Mouse (Mus musculus): ENCODE measurements around the gene Zfp472. TPM values are rescaled to one million over a fixed set of nuclear protein-coding genes. Genes with fewer than 3 reads are reported as not detected.
"Not testable (repeated sequence)": the region's sequence is repeated elsewhere in the genome, so short reads cannot be mapped to it uniquely, and the experiment has no call there.

The Zfp472 gene
- polyA plus RNA-seq, 1 experiment from 2014 or later = 11.4 TPM

GRCm38 (mm10) chr17:32992699-32993474 lies 27.3 kb downstream of the Zfp472 start, which contains the start of gene Zfp952:
Zfp952 (plus strand) TSS chr17:32993129.
- peak within 1 kb of the TSS; percentile 76 for H3K27ac ChIP-seq (ENCODE audit: low read length)
- ATAC-seq (ENCODE audit: low FRiP score, low TSS enrichment) = peak; percentile 95
- peaks cover 15% of the 10 kb centered on the region for H3K36me3 ChIP-seq (ENCODE audit: insufficient read depth, low read length)
- no peaks in the 10 kb centered on the region for H3K27me3 ChIP-seq (ENCODE audit: insufficient read depth, low read length)
- WGBS = 2% methylated on average over 21 of the region's 21 CpGs
- H3K9me3 ChIP-seq (ENCODE audit: low read length) = no peaks in the 10 kb centered on the region
- peak within 1 kb of the TSS; percentile 77 for H3K9ac ChIP-seq (replicated peaks; ENCODE audit: low read length)
- H3K4me3 ChIP-seq (ENCODE audit: low read length) = peak within 1 kb of the TSS; percentile 77
- peaks cover 7% of the 10 kb centered on the region for H3K4me1 ChIP-seq (ENCODE audit: insufficient read depth, low read length)
- peak within 1 kb of the TSS; percentile 61 for H3K4me2 ChIP-seq (replicated peaks; ENCODE audit: low read depth, low read length)

- Histone ChIP-seq H3K4me1 (ENCODE audit: insufficient read depth, low read length) (peaks cover 7% of the 10 kb centered on the region), H3K27ac (ENCODE audit: low read length) (no peak overlapping the region), H3K9ac (replicated peaks; ENCODE audit: low read length) (no peak overlapping the region), H3K4me2 (replicated peaks; ENCODE audit: low read depth, low read length) (no peak overlapping the region), H3K9me3 (ENCODE audit: low read length) (peaks cover 17% of the 10 kb centered on the region), H3K27me3 (ENCODE audit: insufficient read depth, low read length) (no peaks in the 10 kb centered on the region), H3K4me3 (ENCODE audit: low read length) (no peak overlapping the region), H3K36me3 (ENCODE audit: insufficient read depth, low read length) (peaks cover 38% of the 10 kb centered on the region)
- ATAC-seq (ENCODE audit: low FRiP score, low TSS enrichment) = no peak
- 91% methylated on average over 2 of the region's 2 CpGs for WGBS
Measured at GRCm38 (mm10) chr17:32998492-32998891, 32.9 kb downstream of the Zfp472 start.

- no peaks in the 10 kb centered on the region for H3K27me3 ChIP-seq (ENCODE audit: insufficient read depth, low read length)
- H3K36me3 ChIP-seq (ENCODE audit: insufficient read depth, low read length) = peaks cover 21% of the 10 kb centered on the region
- H3K4me2 ChIP-seq (replicated peaks; ENCODE audit: low read depth, low read length) = no peak overlapping the region
- H3K9me3 ChIP-seq (ENCODE audit: low read length) = peaks cover 17% of the 10 kb centered on the region
- no peak overlapping the region for H3K9ac ChIP-seq (replicated peaks; ENCODE audit: low read length)
- no peaks in the 10 kb centered on the region for H3K4me1 ChIP-seq (ENCODE audit: insufficient read depth, low read length)
- WGBS = 48% methylated on average over 9 of the region's 9 CpGs
- no peak for ATAC-seq (ENCODE audit: low FRiP score, low TSS enrichment)
- H3K27ac ChIP-seq (ENCODE audit: low read length) = no peak overlapping the region
- H3K4me3 ChIP-seq (ENCODE audit: low read length) = no peak overlapping the region
Measured at GRCm38 (mm10) chr17:33008337-33008736, 42.7 kb downstream of the Zfp472 start.

GRCm38 (mm10) chr17:33020434-33020833 lies 54.8 kb downstream of the Zfp472 start:
- H3K36me3 ChIP-seq (ENCODE audit: insufficient read depth, low read length) = peaks cover 64% of the 10 kb centered on the region
- not testable (repeated sequence) for H3K4me2 ChIP-seq (replicated peaks; ENCODE audit: low read depth, low read length)

More at GRCm38 (mm10) chr17:33020434-33020833, 54.8 kb downstream of the Zfp472 start:
- not testable (repeated sequence) for H3K9ac ChIP-seq (replicated peaks; ENCODE audit: low read length); H3K4me1 ChIP-seq (ENCODE audit: insufficient read depth, low read length); ATAC-seq (ENCODE audit: low FRiP score, low TSS enrichment); H3K4me3 ChIP-seq (ENCODE audit: low read length); H3K27ac ChIP-seq (ENCODE audit: low read length); H3K27me3 ChIP-seq (ENCODE audit: insufficient read depth, low read length)
- H3K9me3 ChIP-seq (ENCODE audit: low read length) = peaks cover 72% of the 10 kb centered on the region

Other genes starting within 250 kb of the Zfp472 start
- gene Zfp871, start 177.5 kb upstream of the Zfp472 start, polyA plus RNA-seq (2015; fragmentation: Nextera tagmentation; extraction: Ambion mirVana) = 34.9 and 43.0 TPM in 2 replicates
- 2.7 and 3.3 TPM in 2 replicates for gene Zfp811, start 155.9 kb upstream of the Zfp472 start, polyA plus RNA-seq (2015; fragmentation: Nextera tagmentation; extraction: Ambion mirVana)
- gene Zfp799, start 135.6 kb upstream of the Zfp472 start, polyA plus RNA-seq (2015; fragmentation: Nextera tagmentation; extraction: Ambion mirVana) = 15.6 and 16.3 TPM in 2 replicates
- 6.4 and 8.3 TPM in 2 replicates for gene Zfp870, start 74.2 kb upstream of the Zfp472 start, polyA plus RNA-seq (2015; fragmentation: Nextera tagmentation; extraction: Ambion mirVana)
- gene Cyp4f14, start 48.5 kb upstream of the Zfp472 start, polyA plus RNA-seq (2015; fragmentation: Nextera tagmentation; extraction: Ambion mirVana) = not detected in 2 replicates
- gene Cyp4f13, start 18.4 kb upstream of the Zfp472 start, polyA plus RNA-seq (2015; fragmentation: Nextera tagmentation; extraction: Ambion mirVana) = 16.3 and 18.3 TPM in 2 replicates
- gene Zfp952, start 27.3 kb downstream of the Zfp472 start, polyA plus RNA-seq (2015; fragmentation: Nextera tagmentation; extraction: Ambion mirVana) = 12.2 and 12.3 TPM in 2 replicates
- gene Zfp763, start 67.6 kb downstream of the Zfp472 start, polyA plus RNA-seq (2015; fragmentation: Nextera tagmentation; extraction: Ambion mirVana) = 14.4 and 14.8 TPM in 2 replicates
- not detected in 2 replicates for gene 4921501E09Rik, start 102.2 kb downstream of the Zfp472 start, polyA plus RNA-seq (2015; fragmentation: Nextera tagmentation; extraction: Ambion mirVana)
- gene Zfp563, start 123.5 kb downstream of the Zfp472 start, polyA plus RNA-seq (2015; fragmentation: Nextera tagmentation; extraction: Ambion mirVana) = 8.9 and 9.9 TPM in 2 replicates
- gene Morc2b, start 173.9 kb downstream of the Zfp472 start, polyA plus RNA-seq (2015; fragmentation: Nextera tagmentation; extraction: Ambion mirVana) = not detected in 2 replicates
- not detected in 2 replicates for gene Olfr55, start 202.6 kb downstream of the Zfp472 start, polyA plus RNA-seq (2015; fragmentation: Nextera tagmentation; extraction: Ambion mirVana)
- gene Olfr239, start 225.5 kb downstream of the Zfp472 start, polyA plus RNA-seq (2015; fragmentation: Nextera tagmentation; extraction: Ambion mirVana) = not detected in 2 replicates

Data from kidney, embryonic 16.5 days (tissue).